Comparison of ENCODE assay signal across 9 mouse cellular contexts in genomic region chr5:149851011-149851410, GRCm38 (mm10).
DNase-seq lines count a peak whose midpoint lies in the region; ATAC-seq lines count a peak whose summit lies in the region.
"Had no signal": no experiment of that assay in that cellular context is flagged by ENCODE, and none has a peak within 500 bp of the region (broad histone marks: within the 10 kb centered on the region; RNA-seq: fewer than 3 reads in every experiment).

No protein-coding gene starts in this region.

- H3K27ac ChIP-seq in kidney, embryonic 14.5 days (ENCODE audit: low read depth, low read length) = no peak overlapping the region
- H3K27ac ChIP-seq in limb, embryonic 11.5 days (replicated peaks; ENCODE audit: low read depth, low read length) = no peak overlapping the region
- H3K27ac ChIP-seq in neural tube, embryonic 11.5 days (ENCODE audit: low read depth, low read length) = no peak overlapping the region

- H3K27me3 ChIP-seq in kidney, embryonic 14.5 days (ENCODE audit: control insufficient read depth, insufficient read depth, low read length) = no peaks in the 10 kb centered on the region
- H3K27me3 ChIP-seq in limb, embryonic 11.5 days (ENCODE audit: control insufficient read depth, insufficient read depth, low read length) = no peaks in the 10 kb centered on the region
- no peaks in the 10 kb centered on the region for H3K27me3 ChIP-seq in neural tube, embryonic 11.5 days (ENCODE audit: control insufficient read depth, insufficient read depth, low read length)

- H3K9me3 ChIP-seq in kidney, embryonic 14.5 days (ENCODE audit: control insufficient read depth, low read length) = no peaks in the 10 kb centered on the region
- no peaks in the 10 kb centered on the region for H3K9me3 ChIP-seq in limb, embryonic 11.5 days (ENCODE audit: control insufficient read depth, low read length)
- no peaks in the 10 kb centered on the region for H3K9me3 ChIP-seq in neural tube, embryonic 11.5 days (ENCODE audit: control insufficient read depth, low read length)

- H3K9ac ChIP-seq in kidney, embryonic 14.5 days (ENCODE audit: low read depth, low read length) = no peak overlapping the region
- no peak overlapping the region for H3K9ac ChIP-seq in limb, embryonic 11.5 days (ENCODE audit: low read length)
- no peak overlapping the region for H3K9ac ChIP-seq in neural tube, embryonic 11.5 days (ENCODE audit: low read length)

- WGBS in kidney, embryonic 14.5 days = 12% methylated on average over 9 of the region's 9 CpGs
- 11% methylated on average over 9 of the region's 9 CpGs for WGBS in limb, embryonic 11.5 days
- 14% methylated on average over 9 of the region's 9 CpGs for WGBS in neural tube, embryonic 11.5 days

- no peak overlapping the region for H3K4me3 ChIP-seq in kidney, embryonic 14.5 days (ENCODE audit: low read length)
- no peak overlapping the region for H3K4me3 ChIP-seq in limb, embryonic 11.5 days (ENCODE audit: low read depth, low read length)
- H3K4me3 ChIP-seq in neural tube, embryonic 11.5 days (ENCODE audit: low read depth, low read length) = no peak overlapping the region
- H3K4me3 ChIP-seq: erythroblast, embryonic 14.5 days had no signal

- H3K36me3 ChIP-seq in kidney, embryonic 14.5 days (ENCODE audit: control insufficient read depth, insufficient read depth, low read length) = no peaks in the 10 kb centered on the region
- no peaks in the 10 kb centered on the region for H3K36me3 ChIP-seq in limb, embryonic 11.5 days (ENCODE audit: control insufficient read depth, insufficient read depth, low read length)
- H3K36me3 ChIP-seq in neural tube, embryonic 11.5 days (ENCODE audit: control insufficient read depth, insufficient read depth, low read length) = no peaks in the 10 kb centered on the region

- no peak overlapping the region for H3K4me2 ChIP-seq in kidney, embryonic 14.5 days (replicated peaks; ENCODE audit: low read depth, low read length)
- H3K4me2 ChIP-seq in limb, embryonic 11.5 days (ENCODE audit: low read depth, severe bottlenecking) = no peak overlapping the region
- H3K4me2 ChIP-seq in neural tube, embryonic 11.5 days (ENCODE audit: low read depth) = no peak overlapping the region

- peak; percentile 75 for DNase-seq in 416B (ENCODE audit: low read depth)
- peak; percentile 81 for DNase-seq in NIH3T3 (ENCODE audit: low read depth)
- DNase-seq in cerebellum, postnatal 14 days = peak; percentile 89
- DNase-seq in gastrocnemius, adult 8-10 months (ENCODE audit: low spot score in 2 of 2) = peak; percentile 18 to 23
- peak; percentile 88 for DNase-seq in limb, embryonic 11.5 days (ENCODE audit: low spot score)
- DNase-seq in neural tube, embryonic 11.5 days (ENCODE audit: low spot score) = peak; percentile 80
- peak; percentile 54 for DNase-seq in thymus, postnatal 0 days (ENCODE audit: low spot score)

- 0 out of 2 replicates have a peak, but pooled peaks have one; percentile 68 for ATAC-seq in kidney, embryonic 14.5 days (ENCODE audit: low FRiP score, low TSS enrichment)
- ATAC-seq in limb, embryonic 11.5 days (ENCODE audit: insufficient number of reproducible peaks, low FRiP score, low TSS enrichment, low read depth) = no peak
- ATAC-seq in neural tube, embryonic 11.5 days (ENCODE audit: insufficient read depth, low FRiP score, low TSS enrichment) = peak; percentile 65

- H3K4me1 ChIP-seq in kidney, embryonic 14.5 days (ENCODE audit: control insufficient read depth, insufficient read depth, low read length) = no peaks in the 10 kb centered on the region
- no peaks in the 10 kb centered on the region for H3K4me1 ChIP-seq in limb, embryonic 11.5 days (ENCODE audit: control insufficient read depth, insufficient read depth, low read length)
- no peaks in the 10 kb centered on the region for H3K4me1 ChIP-seq in neural tube, embryonic 11.5 days (ENCODE audit: control insufficient read depth, insufficient read depth, low read length)

Comparison
In these comparisons a context has a peak if more than half of its experiments do, and no peak if none do; other contexts are left out.
1. DNase-seq: peak in every context shown above with its lines; median percentile 89 in cerebellum, postnatal 14 days; 88 in limb, embryonic 11.5 days; 81 in NIH3T3; 80 in neural tube, embryonic 11.5 days; 75 in 416B; 54 in thymus, postnatal 0 days; 20 in gastrocnemius, adult 8-10 months.